Mouse (Mus musculus): ENCODE data around the gene Poc1b.

DNA sequence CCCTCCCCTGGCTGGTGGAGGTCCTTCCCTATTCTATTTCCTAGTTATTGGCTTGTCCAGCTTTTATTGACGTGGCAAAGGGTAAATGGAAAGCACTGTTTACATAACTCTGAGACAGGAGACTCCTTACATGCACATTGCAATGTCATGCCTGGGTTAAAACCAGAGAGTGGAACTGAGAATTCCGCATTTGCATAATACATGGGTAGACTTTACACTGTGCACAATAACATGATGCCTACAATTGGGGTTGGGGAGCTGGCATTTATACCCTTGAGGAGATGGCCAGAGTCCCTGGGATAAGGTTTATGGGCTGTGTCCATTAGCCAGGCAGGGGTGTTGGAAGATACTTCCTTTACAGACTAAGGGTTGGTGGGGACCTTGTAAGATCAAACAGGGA is 13.5 kb upstream of the Poc1b start:
- TF ChIP-seq CTCF (IDR thresholded peaks at IDR 0.05; ENCODE audit: control insufficient read depth, insufficient read depth, low read length): no peak
- no peak for TF ChIP-seq POLR2A (IDR thresholded peaks at IDR 0.05; ENCODE audit: borderline replicate concordance, control insufficient read depth, low read depth, low read length)

Measured in bone marrow, adult 2 months (tissue).